Comparison of ENCODE assay signal across 13 mouse cellular contexts in genomic region chr3:87528841-87529240, GRCm38 (mm10).
"Had no signal": no experiment of that assay in that cellular context is flagged by ENCODE, and none has a peak within 500 bp of the region (broad histone marks: within the 10 kb centered on the region; RNA-seq: fewer than 3 reads in every experiment).

No protein-coding gene starts in this region.

- H3K4me3 ChIP-seq: layer of hippocampus, adult 2 months; limb, embryonic 13.5 days; midbrain, embryonic 13.5 days; myocyte; neural tube, embryonic 12.5 days had no signal

- H3K27me3 ChIP-seq: limb, embryonic 13.5 days; midbrain, embryonic 13.5 days; neural tube, embryonic 12.5 days had no signal

- DNase-seq: kidney, adult 11 months; kidney, postnatal 10 days; kidney, postnatal 4 days; left cerebral cortex, postnatal 4 days; lung, adult 18-20 months; right cerebral cortex, postnatal 25 days had no signal

- H3K27ac ChIP-seq: layer of hippocampus, adult 2 months; limb, embryonic 13.5 days; liver, embryonic 14.5 days; midbrain, embryonic 13.5 days; neural tube, embryonic 12.5 days; stomach, postnatal 0 days had no signal
